Mouse (Mus musculus) layer of hippocampus, adult 2 months (tissue): ENCODE measurements around the gene Inhbe. TPM values are rescaled to one million over a fixed set of nuclear protein-coding genes. Genes with fewer than 3 reads are reported as not detected.
A peak's percentile ranks its signal among the peaks of the same experiment; 100 is the strongest.

Experiments
- DNase-seq, 2 experiments: peaks; one replicate each; pipeline ENCODE4 v3.0.0; 2022; ENCODE audit warnings: low spot score in 2 of 2
- H3K27ac ChIP-seq: fragments of 200-600 bp; 2 replicates; pipeline ENCODE4 v1.8.1; 2022
- H3K4me3 ChIP-seq: fragments of 200-600 bp; 2 replicates; pipeline ENCODE4 v1.8.1; 2022; ENCODE audit warnings: mild to moderate bottlenecking
- CTCF ChIP-seq: fragments of 200-600 bp; conservative IDR thresholded peaks from 2 replicates; pipeline ENCODE4 v1.8.1; 2022; ENCODE audit warnings: antibody characterized with exemption, mild to moderate bottlenecking, moderate library complexity
- total RNA-seq, 2 experiments: library from RNA; stranded (reverse); gene quantifications; 2 replicates each; pipeline ENCODE4 v1.2.3; 2021

Inhbe gene
- total RNA-seq, 2 experiments from 2014 or later = not detected

DNA sequence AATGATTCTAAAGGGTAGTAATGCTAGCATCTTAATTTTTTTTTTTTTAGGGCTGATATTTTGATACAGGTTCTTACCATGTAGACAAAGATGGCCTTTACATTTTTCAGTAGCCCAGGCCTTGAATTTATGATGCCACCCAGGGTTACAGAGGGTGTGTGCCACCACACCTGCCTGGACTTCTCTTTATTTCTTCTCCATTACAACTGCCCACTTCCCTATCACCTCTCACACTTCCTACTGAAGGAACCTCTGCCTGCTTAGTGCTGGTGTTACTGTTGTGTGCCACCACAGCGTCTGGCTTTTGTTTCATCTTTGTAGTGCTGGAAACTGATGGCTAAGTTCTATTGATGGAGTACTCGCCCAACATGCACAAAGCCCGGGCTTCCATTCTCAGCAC is 6.5 kb upstream of the Inhbe start:
- no peak for TF ChIP-seq CTCF
- no peak for DNase-seq
- Histone ChIP-seq H3K4me3 (no peak overlapping the region), H3K27ac (no peak overlapping the region)

GRCm38 (mm10) chr10:127355336-127355735 is 1.1 kb upstream of the Inhbe start:
- Histone ChIP-seq H3K27ac (peak overlapping the region; percentile 78), H3K4me3 (no peak overlapping the region)
- no peak for TF ChIP-seq CTCF
- no peak for DNase-seq

- no peak for TF ChIP-seq CTCF
- no peak for DNase-seq
- Histone ChIP-seq H3K4me3 (no peak overlapping the region), H3K27ac (no peak overlapping the region)
These were observed 1.4 kb downstream of the Inhbe start for GRCm38 (mm10) chr10:127352766-127353165.

- H3K4me3 ChIP-seq = no peak overlapping the region
- TF ChIP-seq CTCF = no peak
- no peak for DNase-seq
- H3K27ac ChIP-seq = no peak overlapping the region
These were observed 2.0 kb downstream of the Inhbe start for GRCm38 (mm10) chr10:127352187-127352586.

DNA sequence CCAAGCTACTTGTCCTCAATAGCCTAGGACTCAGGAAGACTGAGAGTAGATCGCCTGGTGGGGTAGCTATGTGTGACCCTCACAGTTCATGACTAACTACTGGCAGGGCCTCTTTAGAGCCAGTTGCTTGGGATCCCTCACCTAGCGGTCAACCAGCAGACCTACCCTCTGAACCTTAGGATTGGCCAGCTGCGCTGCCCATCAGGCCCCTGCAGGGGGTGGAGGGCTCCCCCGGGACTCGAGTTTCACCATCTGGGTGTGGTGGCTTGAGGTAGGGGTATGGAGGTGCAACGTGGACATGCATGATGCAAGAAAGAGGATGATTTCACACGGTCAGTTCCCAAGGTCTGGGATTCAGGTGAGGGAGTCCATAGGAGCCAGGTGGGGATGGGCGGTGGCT is 2.5 kb downstream of the Inhbe start:
- H3K27ac ChIP-seq = no peak overlapping the region
- no peak overlapping the region for H3K4me3 ChIP-seq
- TF ChIP-seq CTCF = no peak
- no peak for DNase-seq

- TF ChIP-seq CTCF = no peak
- Histone ChIP-seq H3K4me3 (no peak overlapping the region), H3K27ac (no peak overlapping the region)
- no peak for DNase-seq
These were observed 3.0 kb downstream of the Inhbe start for GRCm38 (mm10) chr10:127351285-127351595.

DNA sequence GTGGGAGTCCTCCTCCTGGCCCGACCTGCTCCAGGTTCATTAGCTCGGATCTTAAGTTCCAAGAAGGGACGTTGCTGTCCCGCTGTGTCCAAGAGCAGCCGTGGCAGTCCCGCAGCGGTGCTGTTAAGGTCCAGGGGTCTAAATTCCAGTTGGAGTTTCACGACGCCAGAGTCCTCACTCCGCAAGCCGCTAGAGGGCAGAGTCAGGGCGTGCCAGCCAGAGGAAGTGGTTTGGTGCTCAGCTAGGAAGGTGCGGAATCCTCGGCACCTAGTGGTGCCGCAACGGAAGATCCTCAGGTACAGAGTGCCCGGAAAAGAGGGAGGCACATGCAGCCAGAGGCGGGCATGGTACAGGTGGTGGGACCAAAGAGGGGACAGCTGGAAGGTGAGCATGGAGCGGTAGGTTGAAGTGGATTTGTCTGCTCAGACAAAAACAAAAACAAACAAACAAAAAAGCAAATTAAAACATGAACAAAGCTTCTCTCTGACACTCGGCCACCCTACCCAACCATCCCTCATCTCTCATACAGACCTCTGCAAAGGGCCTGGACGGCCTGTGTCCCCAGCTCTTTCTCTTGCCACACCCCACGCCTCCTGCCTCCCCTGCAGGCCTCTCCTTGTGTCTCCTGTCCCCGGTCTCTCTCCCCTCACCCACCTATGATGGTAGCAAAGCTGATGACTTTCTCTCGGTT is 3.5 kb downstream of the Inhbe start:
- Histone ChIP-seq H3K4me3 (peak overlapping the region; percentile 40), H3K27ac (no peak overlapping the region; the same call in 1 of the 2 replicates)
- peak; percentile 56 to 76 for DNase-seq
- peak; percentile 91 for TF ChIP-seq CTCF

GRCm38 (mm10) chr10:127349810-127350209 is 4.4 kb downstream of the Inhbe start:
- Histone ChIP-seq H3K4me3 (no peak overlapping the region), H3K27ac (peak overlapping the region; percentile 6; the same call in 1 of the 2 replicates)
- no peak for DNase-seq
- no peak for TF ChIP-seq CTCF

- Histone ChIP-seq H3K27ac (no peak overlapping the region), H3K4me3 (no peak overlapping the region)
- no peak for DNase-seq
- peak; percentile 63 for TF ChIP-seq CTCF
These were observed 5.3 kb downstream of the Inhbe start for GRCm38 (mm10) chr10:127348957-127349356.

DNA sequence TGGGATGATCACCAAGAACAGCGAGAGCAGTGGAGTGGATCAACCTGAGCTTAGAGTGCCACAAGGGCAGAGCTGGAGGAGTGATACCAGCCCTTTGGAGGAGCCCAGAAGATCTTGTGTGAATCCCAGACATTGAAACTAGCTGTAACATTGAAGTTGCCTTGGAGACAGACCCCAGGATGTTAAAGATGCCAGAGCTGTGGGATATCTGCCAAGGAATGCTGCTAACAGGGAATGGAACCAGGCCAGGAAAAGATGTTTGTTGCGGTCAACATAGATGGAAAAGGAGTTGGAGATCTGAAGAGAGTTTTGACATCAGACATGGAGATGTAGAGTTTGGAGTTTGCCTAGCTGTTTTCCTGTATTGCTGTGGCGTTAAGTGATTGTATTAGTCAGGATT is 8.0 kb downstream of the Inhbe start:
- Histone ChIP-seq H3K27ac (no peak overlapping the region), H3K4me3 (no peak overlapping the region)
- DNase-seq = no peak
- no peak for TF ChIP-seq CTCF

GRCm38 (mm10) chr10:127343029-127343428 is 11.2 kb downstream of the Inhbe start:
- H3K4me3 ChIP-seq = no peak overlapping the region
- no peak for TF ChIP-seq CTCF

DNA sequence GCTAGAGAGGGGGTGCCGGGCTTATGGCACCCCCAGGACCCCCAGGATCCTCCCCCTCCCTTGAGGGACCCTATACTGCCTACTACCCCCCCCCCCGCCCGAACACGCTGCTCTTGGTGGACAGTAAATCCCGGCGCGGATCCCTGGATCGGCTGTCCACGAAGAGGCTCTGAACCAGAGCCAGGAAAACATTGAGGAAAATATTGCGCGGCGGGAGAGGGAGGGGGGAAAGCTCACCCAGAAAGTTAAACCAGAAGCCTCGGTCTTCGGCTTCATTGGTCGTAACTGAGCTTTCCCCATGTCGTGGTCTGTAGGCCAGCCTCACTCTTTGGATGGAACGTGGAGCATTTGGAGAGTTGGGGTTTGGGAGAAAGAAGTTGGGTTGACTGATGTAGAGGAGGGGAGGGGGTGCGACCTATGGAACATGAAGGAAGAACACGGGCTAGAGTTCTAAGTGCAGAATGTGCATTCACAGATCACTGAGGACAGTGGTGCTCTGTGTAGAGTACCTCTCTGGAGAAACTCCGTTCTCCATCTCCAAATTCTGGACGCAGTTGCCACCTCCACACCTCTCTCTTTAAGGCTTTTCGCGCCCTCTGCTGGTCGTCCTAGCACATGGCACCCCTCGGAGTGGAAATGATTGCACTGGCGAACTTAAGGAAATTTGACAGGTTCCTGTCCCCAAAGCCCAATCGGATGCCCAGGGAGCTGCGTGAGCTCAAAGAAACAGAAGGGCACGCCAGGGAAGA is 12.1 kb downstream of the Inhbe start, which contains the start of gene Gli1:
Gene Gli1, minus strand, starts transcription at position 84 of the 749 bp plus-strand sequence.
- peak; percentile 93 for TF ChIP-seq CTCF
- Histone ChIP-seq H3K4me3 (peak within 1 kb of the TSS; percentile 43), H3K27ac (no peak within 1 kb of the TSS)
- DNase-seq = peak; percentile 59 to 81

More at GRCm38 (mm10) chr10:127343029-127343428, 11.2 kb downstream of the Inhbe start:
- DNase-seq = no peak
- no peak overlapping the region for H3K27ac ChIP-seq

DNA sequence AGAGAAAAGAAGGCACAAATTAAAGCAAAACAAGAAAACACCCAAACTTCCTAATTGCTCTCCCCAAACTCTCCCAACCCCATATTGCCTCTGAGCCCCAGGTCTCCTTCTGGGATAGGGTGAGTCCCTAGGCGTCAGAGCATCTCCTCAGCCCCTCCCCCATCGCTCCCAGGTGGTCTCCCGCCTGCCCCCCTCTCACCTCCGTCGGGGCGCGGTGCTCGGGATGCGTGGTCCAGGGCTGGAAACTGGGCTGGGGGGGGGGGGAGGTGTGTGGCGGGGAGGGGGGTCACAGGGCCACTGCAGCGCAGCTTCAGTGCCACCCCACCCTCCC is 12.9 kb downstream of the Inhbe start:
- no peak for TF ChIP-seq CTCF
- Histone ChIP-seq H3K4me3 (peak overlapping the region; percentile 43), H3K27ac (no peak overlapping the region)
- DNase-seq = no peak

DNA sequence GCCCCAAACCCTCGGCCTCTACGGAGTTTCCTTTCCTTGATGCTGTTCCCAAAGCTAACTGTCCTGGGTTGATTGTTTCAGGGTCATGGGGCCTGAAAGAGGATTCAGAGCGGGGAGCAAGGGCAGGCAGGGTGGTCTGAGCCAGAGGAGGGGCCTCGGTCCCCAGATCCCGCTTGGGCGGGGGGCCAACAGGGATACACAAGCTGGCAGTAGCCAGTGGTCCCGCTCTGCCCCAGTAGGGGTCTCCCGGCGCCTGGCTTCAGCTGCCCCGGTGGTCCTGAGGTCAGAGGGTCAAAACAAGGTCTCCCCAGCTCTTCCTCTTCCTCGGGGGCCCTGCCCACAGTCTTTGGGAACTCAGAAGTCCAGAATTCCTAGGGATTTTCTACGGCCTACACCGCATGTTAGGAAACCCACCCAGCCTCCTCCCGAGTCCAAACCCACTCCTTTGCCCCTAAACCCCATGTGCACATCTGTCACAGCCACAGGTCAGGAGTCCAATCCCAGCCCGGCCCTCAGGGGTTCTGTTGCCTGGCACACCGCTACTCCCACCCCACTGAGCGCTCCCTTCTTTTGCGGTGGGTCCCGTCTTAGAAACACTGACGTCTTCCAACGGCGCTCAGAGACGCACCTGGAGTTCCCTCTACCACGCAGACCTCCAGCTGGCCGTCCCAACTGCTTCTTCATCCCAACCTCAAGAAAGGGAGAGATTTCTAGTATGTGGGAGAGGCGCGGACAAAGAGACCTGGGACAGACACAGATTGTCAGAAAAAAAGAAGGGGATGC is 13.4 kb downstream of the Inhbe start:
- TF ChIP-seq CTCF = no peak
- Histone ChIP-seq H3K27ac (no peak overlapping the region), H3K4me3 (peak overlapping the region; percentile 51; the same call in 1 of the 2 replicates)
- DNase-seq = no peak
